Mouse (Mus musculus) lung, adult 2 months (tissue): ENCODE measurements at regions not wholly inside any gene's neighbourhood (a gene's known extent, or its start where the extent isn't known, plus 50 kb on each side); places are given as distances from the start of the nearest gene placed in this dataset.
"Not testable (repeated sequence)": the region's sequence is repeated elsewhere in the genome, so short reads cannot be mapped to it uniquely, and the experiment has no call there.

Experiments used
- DNase-seq: peaks from one replicate; pipeline ENCODE4 v3.0.0; 2022
- H3K4me1 ChIP-seq: fragments of 200-500 bp; 2 replicates; pipeline ENCODE4 v1.6.1; 2011; ENCODE audit warnings: low read length; ENCODE audit not compliant: control insufficient read depth, insufficient read depth
- H3K4me3 ChIP-seq: fragments of 200-500 bp; replicated peaks from 2 replicates; pipeline ENCODE3; 2011; ENCODE audit warnings: low read depth, mild to moderate bottlenecking, control low read depth, low read length; ENCODE audit errors: extremely low read depth
- CTCF ChIP-seq: fragments of 200-500 bp; IDR thresholded peaks from 2 replicates; pipeline ENCODE4 v1.5.1; 2011; ENCODE audit warnings: mild to moderate bottlenecking, low read length, control low read depth; ENCODE audit not compliant: insufficient read depth
- POLR2A ChIP-seq: fragments of 200-500 bp; IDR thresholded peaks from 2 replicates; pipeline ENCODE4 v1.6.1; 2011; ENCODE audit warnings: low read depth, mild to moderate bottlenecking, control low read depth, low read length, borderline replicate concordance; ENCODE audit errors: extremely low read depth
- WGBS: fragments of 180-500 bp; shearing (Covaris S2); methylation state at CpG from one replicate; pipeline ENCODE4 v1.1.7; 2018; 5-methylcytosine and 5-hydroxymethylcytosine counted together

- H3K4me3 ChIP-seq: no peak overlapping the region
- TF ChIP-seq CTCF (no peak), POLR2A (no peak)
- DNase-seq: no peak
- 87% methylated on average over 8 of the region's 8 CpGs for WGBS
- H3K4me1 ChIP-seq: no peaks in the 10 kb centered on the region
Measured at GRCm38 (mm10) chr4:55253769-55254168, 96.1 kb upstream of the Rad23b start.

GRCm38 (mm10) chr4:55271965-55272630, 77.7 kb upstream of the Rad23b start:
- TF ChIP-seq POLR2A (no peak), CTCF (no peak)
- no peak overlapping the region for H3K4me3 ChIP-seq
- 63% methylated on average over 8 of the region's 8 CpGs for WGBS

GRCm38 (mm10) chr4:55276300-55276952, 73.4 kb upstream of the Rad23b start:
- Histone ChIP-seq H3K4me3 (no peak overlapping the region), H3K4me1 (no peaks in the 10 kb centered on the region)
- DNase-seq: no peak
- WGBS: 55% methylated on average over 5 of the region's 5 CpGs
- TF ChIP-seq POLR2A (no peak), CTCF (no peak)

More at GRCm38 (mm10) chr4:55271965-55272630, 77.7 kb upstream of the Rad23b start:
- DNase-seq: no peak
- H3K4me1 ChIP-seq: no peaks in the 10 kb centered on the region

GRCm38 (mm10) chr4:55279351-55279750, 70.5 kb upstream of the Rad23b start:
- not testable (repeated sequence) for DNase-seq

GRCm38 (mm10) chr4:55280706-55281105, 69.1 kb upstream of the Rad23b start:
- no peak overlapping the region for H3K4me3 ChIP-seq
- H3K4me1 ChIP-seq: no peaks in the 10 kb centered on the region
- TF ChIP-seq CTCF (peak; percentile 11; the same call in 1 of the 2 replicates), POLR2A (no peak)
- WGBS: 86% methylated on average over 3 of the region's 3 CpGs
- DNase-seq: no peak

More at GRCm38 (mm10) chr4:55279351-55279750, 70.5 kb upstream of the Rad23b start:
- WGBS: 86% methylated on average over 8 of the region's 8 CpGs
- not testable (repeated sequence) for H3K4me1 ChIP-seq, H3K4me3 ChIP-seq

- no peak overlapping the region for H3K4me3 ChIP-seq
- no peak for TF ChIP-seq CTCF
- TF ChIP-seq POLR2A: no peak
- DNase-seq: no peak
- H3K4me1 ChIP-seq: no peaks in the 10 kb centered on the region
- WGBS: 77% methylated on average over 14 of the region's 14 CpGs
Measured at GRCm38 (mm10) chr4:55281486-55282096, 68.3 kb upstream of the Rad23b start.

- WGBS: 92% methylated on average over 4 of the region's 4 CpGs
- H3K4me3 ChIP-seq: no peak overlapping the region
- no peak for DNase-seq
- no peaks in the 10 kb centered on the region for H3K4me1 ChIP-seq
- TF ChIP-seq POLR2A (no peak), CTCF (no peak)
Measured at GRCm38 (mm10) chr4:55282474-55282873, 67.4 kb upstream of the Rad23b start.

GRCm38 (mm10) chr4:55284722-55285225, 65.1 kb upstream of the Rad23b start:
- H3K4me1 ChIP-seq: no peaks in the 10 kb centered on the region
- H3K4me3 ChIP-seq: no peak overlapping the region
- WGBS: 51% methylated on average over 3 of the region's 3 CpGs
- TF ChIP-seq CTCF: no peak
- no peak for TF ChIP-seq POLR2A
- no peak for DNase-seq

- Histone ChIP-seq H3K4me3 (no peak overlapping the region), H3K4me1 (no peaks in the 10 kb centered on the region)
- no peak for DNase-seq
- no peak for TF ChIP-seq CTCF
- TF ChIP-seq POLR2A: no peak
- WGBS: 10% methylated on average over 5 of the region's 5 CpGs
Measured at GRCm38 (mm10) chr4:55285641-55286040, 64.2 kb upstream of the Rad23b start.

GRCm38 (mm10) chr4:55288456-55288855, 61.4 kb upstream of the Rad23b start:
- WGBS: 45% methylated on average over 6 of the region's 6 CpGs
- DNase-seq: no peak

More at GRCm38 (mm10) chr4:55288456-55288855, 61.4 kb upstream of the Rad23b start:
- no peak for TF ChIP-seq CTCF
- TF ChIP-seq POLR2A: no peak
- H3K4me1 ChIP-seq: no peaks in the 10 kb centered on the region
- no peak overlapping the region for H3K4me3 ChIP-seq
